Mouse (Mus musculus) MN1 (cell line): ENCODE results near the gene Polr2c.
"Not testable (repeated sequence)": the region's sequence is repeated elsewhere in the genome, so short reads cannot be mapped to it uniquely, and the experiment has no call there.

Experiments used
- DNase-seq: peaks from one replicate; pipeline ENCODE4 v3.0.0-alpha.2; 2016; ENCODE audit warnings: low spot score

Gene Polr2c

DNA sequence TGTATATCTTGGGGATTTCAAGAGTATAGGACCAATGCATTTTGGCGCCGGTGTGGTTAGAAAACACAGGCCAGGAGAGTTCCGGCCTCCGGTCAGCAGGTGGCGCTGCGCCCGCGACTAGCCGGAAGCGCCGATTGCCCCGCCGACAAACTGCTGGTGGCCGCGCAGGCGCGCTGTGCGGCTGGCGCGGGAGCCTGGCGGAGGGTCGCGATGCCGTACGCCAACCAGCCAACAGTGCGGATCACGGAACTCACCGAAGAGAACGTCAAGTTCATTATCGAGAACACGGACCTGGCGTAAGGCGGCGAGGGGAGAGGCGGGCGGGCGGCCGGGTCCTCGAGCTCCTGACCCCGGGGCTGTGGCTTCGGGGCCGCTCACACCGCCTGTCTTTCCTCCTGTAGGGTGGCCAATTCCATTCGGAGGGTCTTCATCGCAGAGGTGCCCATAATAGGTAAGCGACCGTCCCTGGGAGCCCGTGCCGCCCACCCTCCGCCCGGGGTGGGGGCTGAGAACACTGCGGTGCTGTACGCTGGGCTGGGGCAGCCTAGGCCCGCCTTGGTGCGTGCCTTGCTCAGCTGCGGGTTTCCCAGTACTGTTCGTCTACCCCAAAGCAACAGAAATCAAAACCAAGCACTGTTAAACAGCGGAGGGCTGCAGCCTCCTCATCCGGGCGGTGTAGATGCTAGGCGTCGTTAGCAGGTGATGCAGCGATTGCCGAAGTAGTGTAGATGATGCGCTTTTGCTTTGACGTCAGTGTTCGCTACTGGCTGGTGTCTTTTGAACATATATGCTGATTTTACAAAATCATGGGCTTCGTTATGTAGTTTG lies at the start of gene Polr2c:
Gene Polr2c (plus strand): TSS at position 105 of the 828 bp plus-strand sequence.
- peak; percentile 94 for DNase-seq

DNA sequence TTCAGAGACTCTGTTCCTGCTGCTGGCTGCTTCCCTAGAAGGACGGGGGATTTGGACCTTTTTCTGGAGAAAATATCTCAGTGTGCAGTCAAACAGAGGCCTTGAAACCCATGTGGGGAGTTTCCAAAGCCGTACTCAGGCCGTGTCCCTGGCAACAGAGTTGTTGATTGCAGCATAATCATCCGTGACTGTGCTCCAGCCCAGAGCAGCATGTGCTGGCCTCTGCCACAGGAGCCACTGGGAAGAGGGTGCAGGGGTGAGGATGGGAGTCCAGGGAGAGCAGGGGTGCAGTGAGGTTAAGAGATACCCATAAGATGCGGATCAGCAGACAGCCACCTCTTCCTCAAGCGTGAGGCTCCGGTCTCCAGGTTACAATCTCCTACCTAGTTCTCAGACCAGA lies 49.7 kb upstream of the Polr2c start:
- DNase-seq, result peak; percentile 55

DNA sequence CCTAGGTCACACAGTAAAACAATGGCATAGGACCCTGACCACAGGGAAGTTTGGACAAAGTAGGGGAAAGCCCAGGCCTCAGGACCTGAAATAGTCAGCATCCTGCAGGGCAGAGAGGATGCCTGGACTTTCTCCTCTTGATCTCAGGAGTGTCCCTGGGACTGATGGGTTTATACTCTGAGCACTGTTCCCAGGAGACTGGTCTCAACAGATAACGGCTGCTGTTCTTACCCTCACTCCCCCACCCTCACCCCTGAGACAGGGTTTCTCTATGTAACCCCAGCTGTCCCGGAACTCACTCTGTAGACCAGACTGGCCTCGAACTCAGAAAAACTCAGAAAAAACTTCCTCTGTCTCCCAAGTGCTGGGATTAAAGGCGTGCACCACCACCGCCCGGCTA lies 48.9 kb upstream of the Polr2c start:
- DNase-seq, result no peak

DNA sequence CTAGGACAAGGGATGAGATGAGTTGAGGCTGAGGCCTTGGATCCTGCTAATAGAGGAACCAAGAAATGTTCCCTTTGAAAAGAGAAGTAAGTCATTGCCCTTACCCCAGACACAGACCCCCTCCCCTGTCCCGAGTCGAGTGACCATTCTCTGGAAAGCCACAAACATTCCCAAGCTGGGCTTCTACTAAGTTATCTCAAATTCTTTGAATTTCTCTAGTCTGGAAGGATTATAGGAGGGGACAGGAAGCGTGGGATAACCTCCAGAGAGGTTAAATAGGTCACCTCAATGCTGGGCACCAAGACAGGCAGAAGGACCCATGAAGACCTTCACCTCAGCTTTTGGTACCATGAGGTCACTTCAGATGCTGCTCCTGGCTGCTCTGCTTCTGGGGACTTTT lies 47.1 kb upstream of the Polr2c start, which contains the start of gene Ccl17:
Gene Ccl17 (plus strand): TSS at position 301 of the 400 bp plus-strand sequence.
- no peak for DNase-seq

DNA sequence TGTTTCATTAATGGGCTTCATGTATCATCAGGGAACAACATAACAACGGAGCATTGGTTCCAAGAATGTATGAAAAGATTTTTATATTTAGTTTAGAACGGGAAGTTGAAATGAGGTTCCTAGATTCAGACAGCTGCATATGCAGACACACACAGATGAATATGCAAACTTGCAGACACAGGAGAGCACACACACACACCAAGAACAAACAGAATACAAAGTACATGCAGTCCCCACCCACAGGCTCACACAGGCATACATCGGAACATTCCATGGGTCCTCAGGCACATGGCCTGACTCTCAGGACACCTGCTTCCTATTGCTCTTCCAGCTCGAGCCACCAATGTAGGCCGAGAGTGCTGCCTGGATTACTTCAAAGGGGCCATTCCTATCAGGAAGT lies 46.4 kb upstream of the Polr2c start:
- DNase-seq, result no peak

DNA sequence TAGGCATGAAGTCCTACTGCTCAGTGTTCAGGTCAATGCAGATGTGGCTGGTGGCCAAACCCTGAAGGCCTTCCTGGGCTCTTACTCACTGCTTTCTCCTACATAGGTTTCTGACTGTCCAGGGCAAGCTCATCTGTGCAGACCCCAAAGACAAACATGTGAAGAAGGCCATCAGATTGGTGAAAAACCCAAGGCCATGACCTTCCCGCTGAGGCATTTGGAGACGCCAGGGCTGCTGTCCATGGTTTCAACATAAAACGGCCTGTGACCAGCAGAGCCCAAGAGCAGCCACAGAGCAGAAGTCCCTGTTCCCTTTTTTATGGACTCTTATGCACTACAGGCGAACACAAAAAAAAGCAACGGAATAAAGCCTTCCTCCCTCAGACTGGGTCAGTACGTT lies 45.6 kb upstream of the Polr2c start:
- no peak for DNase-seq

DNA sequence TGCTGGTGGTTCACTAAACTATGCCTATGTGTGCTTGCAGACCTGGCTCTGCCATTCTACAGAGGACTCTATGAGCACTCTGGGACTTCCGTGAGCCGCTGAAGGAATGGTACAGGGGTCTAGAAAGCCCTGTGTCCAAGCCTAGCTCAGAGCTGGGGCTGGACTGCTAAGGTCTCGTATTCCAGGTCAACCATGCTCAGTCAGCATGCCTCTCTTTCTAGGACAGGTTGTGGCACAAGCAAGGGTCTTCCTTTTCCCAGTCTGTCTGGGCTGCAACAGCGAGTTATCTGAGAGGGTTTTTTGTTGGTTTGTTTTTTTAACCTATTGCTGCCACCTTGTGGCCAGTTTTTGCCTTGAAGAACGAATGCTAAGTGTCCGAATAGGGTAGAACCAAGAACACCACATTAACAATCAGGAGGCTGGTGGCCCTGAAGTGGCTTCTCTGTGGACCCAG lies 44.6 kb upstream of the Polr2c start:
- peak; percentile 92 for DNase-seq

DNA sequence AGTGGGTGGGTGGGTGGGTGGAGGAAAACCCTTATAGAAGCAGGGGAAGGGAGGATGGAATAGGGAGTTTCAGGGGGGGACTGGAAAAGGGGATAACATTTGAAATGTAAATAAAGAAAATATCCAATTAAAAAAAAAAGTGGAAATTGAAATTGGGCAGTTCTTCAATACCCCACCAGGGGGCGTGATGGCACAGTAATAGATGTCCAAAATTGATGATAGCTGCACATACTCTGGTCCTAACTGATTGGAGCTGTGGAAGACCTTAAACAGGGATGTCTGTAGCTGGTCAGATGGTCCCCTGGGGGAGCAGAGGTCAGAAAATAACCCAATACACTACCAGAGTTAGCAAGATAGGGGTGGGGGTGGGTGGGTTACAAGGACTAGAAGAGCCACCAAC lies 42.7 kb upstream of the Polr2c start:
- DNase-seq, result peak; percentile 66

DNA sequence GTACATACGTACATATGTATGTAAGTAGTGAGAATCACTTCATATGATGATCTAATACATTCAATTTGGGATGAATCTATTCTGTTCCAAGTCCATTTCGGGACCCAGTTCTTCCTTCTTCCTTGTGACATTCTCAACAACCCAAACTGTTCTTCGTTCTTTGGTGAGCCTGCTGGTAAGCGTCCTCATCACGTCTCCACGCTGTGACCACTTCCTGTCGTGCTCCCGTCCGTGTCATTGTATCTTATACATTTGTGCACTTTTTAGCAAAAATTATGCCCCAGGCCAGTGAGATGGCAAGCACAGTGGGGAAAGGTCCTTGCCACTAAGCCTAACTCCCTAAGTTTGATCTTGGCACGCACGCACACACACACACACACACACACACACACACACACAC lies 39.3 kb upstream of the Polr2c start:
- no peak for DNase-seq

DNA sequence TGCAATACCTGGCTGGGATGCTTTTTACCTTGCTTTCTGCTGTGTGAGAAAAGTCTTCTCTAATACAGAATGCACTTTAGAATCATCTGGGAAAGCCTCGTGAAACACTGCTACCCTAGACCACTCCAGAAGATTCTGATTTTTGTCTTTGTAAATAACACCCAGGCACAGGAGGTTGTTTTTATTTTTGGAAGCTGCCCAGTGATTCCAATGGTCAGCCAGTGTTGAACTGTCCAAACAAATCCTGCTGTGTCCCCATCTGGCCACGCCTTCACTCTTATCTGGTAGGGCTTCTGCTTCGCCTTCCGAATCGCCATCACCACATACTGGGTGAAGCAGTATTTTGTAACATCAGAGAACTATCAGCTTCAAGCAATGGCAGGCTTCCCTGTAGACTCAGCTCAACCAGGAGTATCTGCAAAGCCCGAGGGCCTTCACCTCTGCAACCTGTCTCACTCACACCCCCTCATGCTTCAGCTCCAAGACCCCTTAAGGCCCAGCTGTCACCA lies 37.5 kb upstream of the Polr2c start:
- no peak for DNase-seq

DNA sequence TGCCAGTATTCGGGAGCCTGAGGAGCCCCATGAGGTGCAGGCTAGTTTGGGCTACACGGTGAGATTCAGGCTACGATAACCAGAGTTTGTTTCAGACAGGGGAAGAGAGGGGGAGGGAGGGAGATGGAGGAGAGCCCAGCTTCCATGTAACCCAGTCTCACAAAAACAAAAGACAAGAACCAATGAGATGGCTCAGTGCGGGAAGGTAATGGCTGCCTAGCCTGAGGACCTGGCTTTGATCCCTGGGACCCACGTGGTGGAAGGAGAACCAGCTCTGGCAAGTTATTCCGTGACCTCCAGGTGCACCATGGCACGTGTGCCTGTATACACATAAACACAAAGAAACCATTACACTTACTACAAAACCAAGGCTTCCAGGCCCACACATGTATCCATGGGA lies 36.7 kb upstream of the Polr2c start:
- DNase-seq, result no peak

DNA sequence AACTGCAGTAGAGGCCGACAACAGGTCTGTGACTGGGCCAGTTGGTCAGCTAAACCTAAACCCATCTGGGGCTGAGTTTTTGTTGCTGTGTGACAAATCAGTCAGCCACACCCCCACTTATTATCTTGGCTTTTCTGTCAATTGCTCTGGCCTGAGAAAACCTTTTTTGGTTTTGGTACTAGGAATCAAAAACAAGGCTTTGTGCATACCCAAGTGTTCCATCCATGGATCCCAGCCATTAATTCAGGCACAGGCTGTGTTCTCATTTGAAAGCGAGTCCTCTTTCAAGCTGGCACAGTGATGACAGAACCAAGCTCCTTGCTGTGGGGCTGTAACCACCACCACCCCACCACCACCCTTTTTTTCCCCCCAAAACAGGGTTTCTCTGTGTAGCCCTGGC lies 35.9 kb upstream of the Polr2c start:
- no peak for DNase-seq

DNA sequence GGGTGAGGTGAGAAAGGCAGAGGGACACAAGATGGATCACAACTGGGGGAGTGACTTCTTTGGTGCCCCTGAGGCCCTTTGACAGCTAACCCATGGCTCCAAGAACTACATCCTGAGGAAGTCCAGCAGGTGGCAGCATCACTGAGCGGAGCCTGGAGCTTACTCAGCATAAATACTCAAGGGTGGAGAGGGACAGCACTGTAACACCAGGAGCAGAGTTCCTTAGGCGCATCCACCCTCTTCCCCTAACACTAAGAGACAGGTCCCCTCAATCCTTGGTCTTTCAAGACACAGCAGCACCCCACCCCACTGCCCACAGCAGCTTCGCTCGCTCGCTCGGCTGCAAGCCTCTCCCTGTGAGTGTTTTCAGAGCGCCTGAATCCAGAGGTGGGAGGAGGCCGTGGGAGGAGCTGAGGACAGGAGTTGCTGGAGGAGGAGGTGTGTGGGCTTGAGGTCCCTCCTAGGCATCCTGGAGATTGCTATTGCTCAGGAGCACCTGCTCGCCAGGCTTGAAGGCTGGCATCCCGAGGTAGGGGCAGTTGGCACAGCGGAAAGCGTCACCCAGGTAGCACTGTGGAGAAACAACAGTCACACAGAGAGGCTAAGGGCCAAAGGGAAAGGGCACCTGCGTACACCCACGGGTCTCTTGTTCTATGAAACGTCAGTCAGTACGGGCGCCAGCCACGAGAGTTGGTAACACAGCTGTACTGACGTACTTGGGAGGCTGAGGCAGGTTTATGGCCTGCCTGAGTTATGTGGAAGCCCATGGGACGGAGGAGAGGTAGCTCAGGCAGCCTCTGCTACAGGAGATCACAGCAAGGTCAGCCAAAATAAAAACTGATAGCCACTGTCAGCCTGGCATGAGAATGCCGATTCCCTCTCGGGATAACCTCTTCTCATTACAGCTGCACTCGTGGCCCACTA lies 34.4 kb upstream of the Polr2c start:
- peak; percentile 86 for DNase-seq

DNA sequence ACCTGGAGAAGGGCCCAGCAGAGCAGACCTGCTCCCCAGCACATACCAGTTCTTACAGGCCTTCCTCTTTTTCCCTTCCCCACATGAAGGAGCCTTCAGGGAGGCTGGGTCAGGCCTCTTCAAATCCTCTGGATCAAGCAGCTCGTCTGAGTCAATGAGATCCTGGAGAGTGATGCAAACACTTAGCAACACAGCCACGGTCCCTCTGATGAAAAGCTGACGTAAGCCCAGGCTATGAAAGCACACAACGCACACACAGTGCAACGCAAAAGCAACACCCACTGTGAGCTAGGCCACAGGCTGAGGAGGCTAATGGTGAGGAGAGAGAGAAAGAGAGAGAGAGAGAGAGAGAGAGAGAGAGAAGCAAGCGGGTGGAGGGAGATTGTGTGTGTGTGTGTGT lies 32.1 kb upstream of the Polr2c start:
- peak; percentile 93 for DNase-seq

DNA sequence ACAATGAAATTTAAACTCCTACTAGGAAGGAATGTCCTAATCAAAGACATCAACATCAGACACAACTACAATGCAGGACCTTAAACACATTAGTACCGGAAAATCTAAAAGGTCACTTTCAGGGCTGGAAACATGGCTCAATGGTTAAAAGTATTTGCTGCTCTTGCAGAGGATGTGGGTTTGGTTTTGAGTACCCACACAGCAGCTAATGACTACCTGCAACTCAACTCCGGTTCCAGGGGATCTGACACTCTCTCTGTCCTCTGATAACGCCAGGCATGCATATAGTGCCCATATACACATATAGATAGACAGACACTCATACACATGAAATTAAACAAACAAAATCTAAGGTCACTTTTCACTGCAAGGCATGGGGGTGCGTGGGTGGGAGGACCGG lies 31.0 kb upstream of the Polr2c start:
- no peak for DNase-seq

DNA sequence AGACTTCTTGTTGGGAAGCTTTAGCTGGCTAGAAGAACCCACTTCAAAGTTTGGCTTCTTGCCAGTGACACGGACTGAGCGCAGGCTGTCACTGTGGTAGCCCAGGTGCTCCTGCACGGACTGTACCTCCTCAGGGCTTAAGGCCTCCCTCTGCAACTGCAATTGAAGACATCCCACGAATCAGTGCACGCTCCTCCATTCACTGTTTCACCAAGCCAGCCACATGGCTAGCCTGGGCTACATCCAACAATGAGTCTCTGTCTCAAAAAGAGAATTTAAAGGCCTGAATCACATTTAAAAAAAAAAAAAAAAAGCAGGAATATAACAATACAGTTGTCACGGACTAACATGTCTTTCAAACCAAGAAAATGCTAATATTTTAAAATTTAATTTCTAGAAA lies 29.0 kb upstream of the Polr2c start:
- DNase-seq, result peak; percentile 61

DNA sequence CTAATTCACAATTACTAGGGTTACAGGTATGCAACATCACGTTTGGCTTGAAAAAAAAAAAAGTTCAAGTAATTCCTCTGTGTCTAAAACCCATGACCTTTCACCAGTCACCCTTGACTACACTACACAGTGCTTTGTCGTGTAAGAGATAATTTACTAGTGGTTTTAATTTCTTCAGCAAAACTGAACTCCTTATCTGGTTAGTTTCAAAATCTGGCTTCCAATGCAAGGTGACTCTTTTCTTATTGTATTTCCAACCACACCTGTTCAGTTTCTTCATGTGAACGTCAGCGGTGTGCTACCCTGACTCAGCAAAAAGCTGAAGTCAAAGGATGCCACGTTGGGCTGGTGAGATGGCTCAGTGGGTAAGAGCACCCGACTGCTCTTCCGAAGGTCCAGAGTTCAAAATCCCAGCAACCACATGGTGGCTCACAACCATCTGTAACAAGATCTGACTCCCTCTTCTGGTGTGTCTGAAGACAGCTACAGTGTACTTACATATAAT lies 23.3 kb upstream of the Polr2c start:
- not testable (repeated sequence) for DNase-seq

DNA sequence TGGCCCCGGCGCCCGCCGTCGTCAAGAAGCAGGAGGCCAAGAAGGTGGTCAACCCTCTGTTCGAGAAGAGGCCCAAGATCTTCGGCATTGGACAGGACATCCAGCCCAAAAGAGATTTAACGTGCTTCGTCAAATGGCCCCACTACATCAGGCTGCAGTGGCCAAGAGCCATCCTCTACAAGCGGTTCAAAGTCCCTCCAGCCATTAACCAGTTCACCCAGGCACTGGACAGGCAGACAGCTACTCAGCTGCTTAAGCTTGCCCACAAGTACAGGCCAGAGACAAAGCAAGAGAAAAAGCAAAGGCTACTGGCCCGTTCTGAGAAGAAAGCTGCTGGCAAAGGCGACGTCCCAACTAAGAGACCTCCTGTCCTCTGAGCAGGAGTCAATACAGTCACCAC lies 21.5 kb upstream of the Polr2c start:
- not testable (repeated sequence) for DNase-seq

DNA sequence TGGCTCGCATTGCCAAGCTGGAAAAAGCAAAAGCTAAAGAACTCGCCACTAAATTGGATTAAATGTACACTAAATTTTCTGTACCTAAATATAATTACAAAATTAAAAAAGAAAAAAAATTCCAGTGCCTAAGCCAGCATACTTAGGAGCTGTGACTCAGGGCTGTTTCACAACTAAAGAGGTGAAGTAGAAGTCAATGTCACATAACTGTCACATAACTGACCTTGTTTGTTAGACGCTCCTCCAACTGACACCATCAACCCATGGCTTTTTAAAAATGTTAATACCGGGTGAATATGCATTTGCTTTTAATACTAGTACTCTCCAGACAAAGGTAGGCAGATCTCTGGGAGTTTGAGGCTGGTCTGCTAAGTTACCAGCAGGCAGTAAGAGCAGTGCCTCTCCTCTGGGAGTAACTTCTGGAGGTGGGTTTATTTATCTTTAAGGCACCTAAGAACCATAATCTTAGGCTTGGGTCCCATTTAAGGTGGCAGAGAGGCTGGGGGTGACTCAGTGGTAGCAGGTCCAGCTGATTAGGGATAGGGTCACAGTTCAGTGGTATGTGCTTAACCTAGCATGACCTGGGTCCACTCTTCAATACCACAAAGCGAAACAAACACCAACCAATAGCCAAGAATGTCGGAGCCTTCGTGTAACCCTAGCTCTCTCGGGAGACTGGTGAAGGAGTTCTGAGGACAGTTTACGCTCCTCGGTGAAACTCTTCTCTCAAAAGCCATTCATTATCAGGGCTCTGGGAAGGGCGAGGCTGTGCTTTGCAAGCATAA lies 20.6 kb upstream of the Polr2c start:
- no peak for DNase-seq

DNA sequence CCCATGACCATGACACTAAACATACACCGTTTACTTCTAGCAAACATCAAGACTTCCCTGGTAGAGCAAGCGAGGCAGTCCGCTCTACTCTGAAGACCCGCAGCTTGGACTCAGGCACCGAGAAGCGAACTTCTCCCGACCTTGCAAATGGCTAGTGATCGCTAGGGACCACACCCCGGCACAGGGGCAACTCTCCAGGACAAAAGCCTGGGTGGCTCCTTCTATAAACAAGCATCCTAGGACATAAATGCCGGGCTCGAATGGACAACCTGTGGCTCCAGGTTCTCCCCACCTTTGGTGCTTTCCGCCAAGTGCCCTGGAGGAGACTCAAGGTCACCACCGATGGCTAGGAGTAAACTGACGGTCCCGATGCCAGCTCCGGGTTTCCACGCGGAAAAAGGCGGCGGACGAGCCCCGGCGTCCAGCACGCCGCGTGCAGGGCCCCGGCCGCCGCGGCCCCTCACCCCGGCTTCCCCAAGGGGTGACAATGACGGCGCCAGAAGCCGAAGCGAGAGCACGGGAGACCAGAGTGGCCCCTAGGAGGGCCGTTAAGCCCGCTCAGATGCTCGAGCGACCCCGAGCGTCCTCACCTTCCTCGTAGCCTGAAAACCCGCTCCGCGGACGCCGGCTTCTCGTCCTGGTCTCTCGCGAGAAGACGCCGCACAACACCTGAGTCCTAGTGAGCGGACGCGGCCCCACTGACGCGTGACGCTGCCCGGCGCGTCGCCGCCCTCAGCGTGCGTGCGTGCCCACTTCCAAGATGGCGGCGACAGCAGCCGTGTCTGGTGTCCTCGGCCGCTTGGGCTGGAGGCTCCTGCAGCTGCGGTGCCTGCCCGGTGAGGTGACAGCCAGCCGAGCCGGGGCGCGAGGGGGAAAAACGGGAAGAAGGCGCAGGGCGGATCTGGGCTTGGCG lies 19.3 kb upstream of the Polr2c start, which contains the start of the genes Coq9 and Ciapin1:
Gene Coq9 (plus strand): TSS at position 660 of the 913 bp plus-strand sequence.
Gene Ciapin1 (minus strand): TSS at position 697 of the 913 bp plus-strand sequence.
- DNase-seq, result peak; percentile 99
